Mouse (Mus musculus) heart, postnatal 4 days (tissue): ENCODE measurements around the gene Ttc21b. TPM values are rescaled to one million over a fixed set of nuclear protein-coding genes. Genes with fewer than 3 reads are reported as not detected.
"Not testable (repeated sequence)": the region's sequence is repeated elsewhere in the genome, so short reads cannot be mapped to it uniquely, and the experiment has no call there.

Source experiments
- DNase-seq: peaks from one replicate; pipeline ENCODE4 v3.0.0; 2021
- total RNA-seq, 2 experiments: library from RNA; stranded (reverse); gene quantifications; 2 replicates each; pipeline ENCODE4 v1.2.3; 2021

The Ttc21b gene
- total RNA-seq: 1 to 10 TPM; 3.3 to 3.9 TPM

GRCm38 (mm10) chr2:66256220-66257131 lies at the start of gene Ttc21b:
Ttc21b (minus strand) TSS chr2:66256617.
- DNase-seq: peak; percentile 96

DNA sequence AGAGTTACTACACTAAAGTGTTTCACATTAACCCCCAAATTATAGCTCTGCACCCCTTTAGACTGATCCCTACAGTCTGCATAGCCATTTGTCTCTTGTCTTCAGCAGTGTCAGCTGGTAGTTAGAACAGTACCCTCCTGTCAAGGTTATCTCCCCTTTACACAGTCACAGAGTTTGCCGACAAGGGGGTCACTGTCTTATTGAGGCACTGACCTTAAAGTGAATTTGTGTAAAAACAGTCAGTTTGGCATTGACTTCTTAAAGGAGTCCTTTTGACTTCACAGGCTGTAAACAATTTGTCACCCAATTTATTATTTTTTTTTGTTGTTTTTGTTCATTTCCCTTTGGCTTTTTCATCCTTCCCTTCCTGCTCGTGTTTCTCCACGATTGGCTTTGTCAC lies 16.1 kb upstream of the Ttc21b start:
- no peak for DNase-seq

- no peak for DNase-seq
Observed at GRCm38 (mm10) chr2:66244013-66244412, 12.4 kb downstream of the Ttc21b start.

DNA sequence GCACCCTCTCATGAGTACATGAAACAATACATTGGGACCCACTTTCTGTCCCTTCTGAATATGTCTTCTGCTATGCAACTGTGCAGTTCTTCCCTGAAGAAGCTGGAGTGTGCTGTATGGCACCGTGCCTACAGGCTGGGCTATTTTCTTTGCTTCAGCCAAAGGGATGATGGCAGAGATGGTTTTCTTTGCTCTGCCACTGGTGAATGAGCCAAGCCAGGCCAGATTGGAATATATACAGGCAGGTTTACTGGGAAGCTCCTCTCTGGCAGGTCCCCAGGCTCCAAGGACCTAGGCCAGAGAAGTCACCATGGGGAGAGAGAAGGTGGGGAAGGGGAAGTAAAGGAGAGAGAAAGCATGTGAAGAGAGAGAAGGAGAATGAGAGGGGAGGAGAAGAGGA lies 16.1 kb downstream of the Ttc21b start:
- no peak for DNase-seq

DNA sequence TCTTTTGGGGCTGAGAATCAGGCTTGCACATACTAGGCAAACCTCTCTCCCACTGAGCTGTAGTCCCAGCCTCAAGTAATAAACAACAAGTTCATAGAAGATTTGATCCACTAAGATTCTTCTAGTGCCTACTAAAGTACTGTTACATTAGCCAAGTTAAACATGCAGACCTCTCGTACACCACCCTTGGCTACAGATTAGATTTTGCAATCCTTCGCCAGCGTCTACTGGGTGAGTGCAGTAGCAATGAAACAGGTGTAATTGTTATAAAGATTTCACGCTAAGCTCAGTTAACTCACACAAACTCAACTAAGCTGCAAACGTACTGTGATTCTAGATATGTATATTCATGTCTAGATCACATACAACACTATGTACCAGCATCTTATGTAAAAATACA lies 17.5 kb downstream of the Ttc21b start:
- DNase-seq: no peak

DNA sequence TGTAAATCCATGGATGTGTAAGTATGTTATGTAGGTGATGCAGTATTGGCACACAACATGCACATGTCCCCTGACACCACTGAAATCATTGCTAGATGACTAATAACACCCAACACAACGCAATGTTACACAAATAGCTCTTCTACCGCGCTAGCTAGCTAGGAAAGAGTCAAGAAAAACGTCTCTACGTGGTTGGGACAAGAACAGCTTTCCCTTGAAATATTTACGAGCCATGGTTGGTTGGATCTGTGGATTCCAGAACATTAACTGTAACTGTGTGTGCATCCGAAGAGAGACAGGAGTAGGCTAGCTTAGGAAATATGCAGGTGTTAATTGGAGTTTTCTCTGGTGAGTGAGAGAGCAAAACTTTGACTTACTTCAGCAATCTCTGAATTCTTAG lies 35.5 kb downstream of the Ttc21b start:
- no peak for DNase-seq

GRCm38 (mm10) chr2:66209875-66210274 lies 46.5 kb downstream of the Ttc21b start:
- no peak for DNase-seq

- no peak for DNase-seq
Observed at GRCm38 (mm10) chr2:66209353-66209752, 47.1 kb downstream of the Ttc21b start.

GRCm38 (mm10) chr2:66206796-66207195 lies 49.6 kb downstream of the Ttc21b start:
- DNase-seq: no peak

- DNase-seq: no peak
Observed at GRCm38 (mm10) chr2:66204218-66204617, 52.2 kb downstream of the Ttc21b start.

- no peak for DNase-seq
Observed at GRCm38 (mm10) chr2:66200195-66200594, 56.2 kb downstream of the Ttc21b start.

DNA sequence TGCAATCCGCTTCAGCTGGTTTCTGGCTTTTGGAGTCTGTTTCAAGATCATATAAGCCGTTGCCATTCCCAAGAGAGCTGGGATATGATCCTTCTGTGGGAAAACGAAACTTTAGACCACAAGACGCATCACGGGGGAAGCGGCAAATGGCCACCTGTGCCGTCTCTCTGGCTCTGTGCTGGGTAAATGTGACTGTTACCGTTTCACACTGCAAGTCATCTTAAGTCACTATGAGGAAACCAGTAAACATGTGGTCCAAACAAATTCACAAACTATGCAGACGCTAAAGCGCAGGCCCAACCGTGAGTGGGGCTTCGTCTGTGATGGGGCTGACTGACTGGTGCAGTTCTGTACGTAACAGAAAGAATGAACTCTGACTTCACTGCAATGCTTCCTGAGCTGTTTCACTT lies 64.7 kb downstream of the Ttc21b start:
- DNase-seq: no peak

GRCm38 (mm10) chr2:66190157-66190556 lies 66.3 kb downstream of the Ttc21b start:
- no peak for DNase-seq

GRCm38 (mm10) chr2:66189197-66189596 lies 67.2 kb downstream of the Ttc21b start:
- DNase-seq: not testable (repeated sequence)

DNA sequence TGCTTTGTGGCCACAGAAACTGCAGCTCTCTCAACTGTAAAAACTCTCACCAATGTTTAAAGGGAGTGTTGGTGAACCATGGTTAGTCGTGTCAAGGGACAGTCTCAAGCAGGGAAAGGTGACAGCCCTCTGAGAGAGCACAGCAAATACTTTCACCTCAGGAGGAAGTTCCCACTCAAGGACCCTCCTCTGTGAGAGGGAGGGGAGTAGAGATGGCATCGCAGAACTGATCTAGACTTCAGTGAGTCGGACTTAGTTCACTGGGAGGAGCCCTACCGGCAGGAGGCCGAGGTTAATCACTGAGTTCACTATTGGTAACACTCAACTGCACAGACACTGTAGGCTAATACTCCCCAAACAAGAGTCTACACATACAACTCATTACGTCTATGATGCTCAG lies 68.9 kb downstream of the Ttc21b start:
- DNase-seq: no peak

DNA sequence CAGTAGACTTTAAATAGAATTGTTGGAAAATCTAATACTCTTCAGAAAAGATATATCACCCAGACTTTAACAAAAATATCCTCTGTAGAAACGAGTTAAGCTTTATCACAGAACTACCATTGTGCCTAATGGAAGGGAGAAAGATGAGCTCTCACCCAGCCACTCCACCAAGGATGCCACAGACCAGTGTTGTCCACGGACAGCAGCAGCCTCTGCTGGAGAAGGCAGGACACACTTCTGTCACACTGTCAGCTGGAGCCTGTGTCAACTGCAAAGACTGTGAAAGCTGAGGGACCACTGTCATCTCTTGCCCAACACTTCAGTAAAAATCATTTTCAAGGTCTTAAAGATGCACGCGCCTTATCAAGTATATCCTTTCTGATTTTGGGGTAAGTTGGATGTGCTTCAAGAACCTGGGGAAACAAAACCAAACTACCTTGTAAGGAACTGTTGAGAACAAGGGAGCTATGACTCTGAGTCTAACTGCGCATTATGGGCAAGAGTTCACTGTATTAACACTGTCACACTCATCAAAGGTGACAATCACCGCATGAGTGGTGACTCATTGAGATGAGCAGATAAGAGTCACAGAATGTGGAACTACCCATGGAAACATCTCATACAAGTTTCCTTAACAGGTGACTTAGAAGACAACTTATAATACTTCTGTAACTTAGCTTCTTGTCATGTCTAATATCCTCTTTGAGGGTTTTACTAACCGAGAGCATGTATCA lies 71.8 kb downstream of the Ttc21b start:
- DNase-seq: peak; percentile 30

DNA sequence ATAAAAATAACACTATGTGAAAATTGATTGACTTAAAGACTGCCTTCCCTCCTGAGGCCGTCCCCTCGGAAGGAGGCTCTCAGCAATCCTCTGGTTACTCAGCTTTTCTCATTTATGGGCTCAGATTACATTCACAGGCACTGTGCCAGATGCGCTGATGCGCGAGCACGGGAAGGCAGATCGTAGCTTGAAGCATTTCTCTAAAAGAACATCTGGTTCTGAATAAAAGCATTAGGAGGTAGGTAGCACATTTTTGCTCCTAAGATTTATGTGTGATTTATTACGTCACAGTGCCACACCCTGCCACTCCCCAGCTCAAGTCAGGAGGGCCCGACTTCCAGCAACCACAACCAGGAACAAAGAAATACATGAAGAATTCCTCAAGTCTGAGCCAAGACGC lies 76.1 kb downstream of the Ttc21b start:
- peak; percentile 66 for DNase-seq

DNA sequence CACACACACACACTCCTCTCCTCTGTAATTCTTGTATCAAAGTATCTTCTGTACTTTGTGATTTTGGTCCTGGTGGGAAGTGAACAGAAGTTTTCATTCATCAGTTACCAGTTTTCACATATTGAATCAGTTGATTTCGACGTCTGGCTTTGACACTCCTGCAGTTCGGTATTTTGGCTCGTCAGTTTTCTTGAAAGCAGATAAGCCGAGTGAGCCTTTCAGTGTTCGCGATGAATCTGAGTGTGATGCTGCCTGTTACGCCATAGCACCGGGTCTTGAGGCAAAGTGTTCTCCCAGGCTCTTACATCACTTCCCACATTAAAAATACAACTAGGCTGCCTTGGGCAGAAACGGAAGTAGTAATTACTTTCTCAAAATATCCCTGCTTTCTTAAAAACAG lies 76.6 kb downstream of the Ttc21b start:
- DNase-seq: no peak

- no peak for DNase-seq
Observed at GRCm38 (mm10) chr2:66178848-66179215, 77.6 kb downstream of the Ttc21b start.

GRCm38 (mm10) chr2:66177886-66178847 lies 78.2 kb downstream of the Ttc21b start:
- no peak for DNase-seq

GRCm38 (mm10) chr2:66177017-66177416 lies 79.4 kb downstream of the Ttc21b start:
- DNase-seq: no peak

GRCm38 (mm10) chr2:66173134-66173533 lies 83.3 kb downstream of the Ttc21b start:
- no peak for DNase-seq

- no peak for DNase-seq
Observed at GRCm38 (mm10) chr2:66171643-66172042, 84.8 kb downstream of the Ttc21b start.
